Mouse (Mus musculus): ENCODE measurements around the gene Kcnrg. TPM values are rescaled to one million over a fixed set of nuclear protein-coding genes. Genes with fewer than 3 reads are reported as not detected.

Kcnrg gene
- polyA plus RNA-seq, 1 experiment = 0.30 TPM

GRCm38 (mm10) chr14:61575941-61576340 is 31.3 kb upstream of the Kcnrg start:
- Histone ChIP-seq H3K4me1 (ENCODE audit: control insufficient read depth, insufficient read depth, low read length) (peaks cover 8% of the 10 kb centered on the region), H3K36me3 (ENCODE audit: control insufficient read depth, insufficient read depth, low read length) (no peaks in the 10 kb centered on the region), H3K27ac (ENCODE audit: control insufficient read depth, insufficient read depth, low read depth, low read length) (peak overlapping the region; percentile 84), H3K4me3 (ENCODE audit: control insufficient read depth, low read depth, low read length) (no peak overlapping the region), H3K27me3 (ENCODE audit: control insufficient read depth, insufficient read depth, low read length) (no peaks in the 10 kb centered on the region)
- TF ChIP-seq POLR2A (IDR thresholded peaks at IDR 0.05; ENCODE audit: control insufficient read depth, low read depth, low read length) (no peak), CTCF (IDR thresholded peaks at IDR 0.05; ENCODE audit: control insufficient read depth, insufficient read depth, insufficient replicate concordance, low read depth, low read length) (no peak)

DNA sequence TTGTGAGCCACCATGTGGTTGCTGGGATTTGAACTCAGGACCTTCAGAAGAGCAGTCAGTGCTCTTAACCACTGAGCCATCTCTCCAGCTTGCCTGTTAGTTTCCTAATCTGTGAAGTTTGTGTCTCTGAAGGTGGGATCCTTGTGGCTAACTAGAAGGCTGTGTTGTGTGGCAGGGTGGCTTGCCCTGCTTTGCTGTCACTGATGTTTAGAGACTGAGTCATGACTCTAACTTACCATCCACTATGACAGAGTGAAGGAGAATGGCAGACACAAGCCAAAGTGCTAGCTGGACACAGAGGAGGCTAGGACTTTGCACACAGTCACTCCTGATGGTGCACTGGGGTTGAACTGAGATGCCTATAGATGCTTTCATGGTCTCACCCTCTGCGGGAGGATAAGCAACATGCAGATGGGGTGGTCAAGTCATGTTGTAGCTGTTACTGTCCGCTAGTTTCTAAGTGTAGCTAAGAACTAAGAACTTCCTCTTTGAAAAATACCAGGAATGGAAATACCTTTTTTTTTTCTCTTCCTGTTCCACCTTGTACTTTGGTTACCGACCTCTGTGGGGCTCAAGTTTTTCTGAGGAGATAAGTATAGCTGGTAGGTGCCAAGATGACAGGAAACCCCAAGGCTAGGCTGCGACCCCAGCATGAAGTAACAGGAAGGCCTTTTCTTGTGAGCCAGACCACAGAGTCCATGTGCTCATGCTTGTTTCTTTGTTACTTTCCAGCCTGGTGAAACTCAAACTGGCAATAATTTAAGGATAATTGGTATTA is 17.8 kb upstream of the Kcnrg start:
- H3K4me1 ChIP-seq (ENCODE audit: control insufficient read depth, insufficient read depth, low read length) = no peaks in the 10 kb centered on the region
- no peaks in the 10 kb centered on the region for H3K27me3 ChIP-seq (ENCODE audit: control insufficient read depth, insufficient read depth, low read length)
- H3K4me3 ChIP-seq (ENCODE audit: control insufficient read depth, low read depth, low read length) = no peak overlapping the region
- TF ChIP-seq POLR2A (IDR thresholded peaks at IDR 0.05; ENCODE audit: control insufficient read depth, low read depth, low read length) = no peak
- no peak for TF ChIP-seq CTCF (IDR thresholded peaks at IDR 0.05; ENCODE audit: control insufficient read depth, insufficient read depth, insufficient replicate concordance, low read depth, low read length)
- no peaks in the 10 kb centered on the region for H3K36me3 ChIP-seq (ENCODE audit: control insufficient read depth, insufficient read depth, low read length)
- H3K27ac ChIP-seq (ENCODE audit: control insufficient read depth, insufficient read depth, low read depth, low read length) = no peak overlapping the region

- no peaks in the 10 kb centered on the region for H3K36me3 ChIP-seq (ENCODE audit: control insufficient read depth, insufficient read depth, low read length)
- no peak overlapping the region for H3K27ac ChIP-seq (ENCODE audit: control insufficient read depth, insufficient read depth, low read depth, low read length)
- TF ChIP-seq POLR2A (IDR thresholded peaks at IDR 0.05; ENCODE audit: control insufficient read depth, low read depth, low read length) (no peak), CTCF (IDR thresholded peaks at IDR 0.05; ENCODE audit: control insufficient read depth, insufficient read depth, insufficient replicate concordance, low read depth, low read length) (no peak)
- H3K4me1 ChIP-seq (ENCODE audit: control insufficient read depth, insufficient read depth, low read length) = peaks cover 6% of the 10 kb centered on the region
- H3K27me3 ChIP-seq (ENCODE audit: control insufficient read depth, insufficient read depth, low read length) = no peaks in the 10 kb centered on the region
- no peak overlapping the region for H3K4me3 ChIP-seq (ENCODE audit: control insufficient read depth, low read depth, low read length)
These were observed 10.4 kb upstream of the Kcnrg start for GRCm38 (mm10) chr14:61596719-61597426.

GRCm38 (mm10) chr14:61597968-61598367 is 9.3 kb upstream of the Kcnrg start, which contains the start of gene Trim13:
TSS of gene Trim13 (plus strand) at chr14:61598247.
- Histone ChIP-seq H3K4me1 (ENCODE audit: control insufficient read depth, insufficient read depth, low read length) (peaks cover 6% of the 10 kb centered on the region), H3K27ac (ENCODE audit: control insufficient read depth, insufficient read depth, low read depth, low read length) (peak within 1 kb of the TSS; percentile 93), H3K36me3 (ENCODE audit: control insufficient read depth, insufficient read depth, low read length) (no peaks in the 10 kb centered on the region), H3K4me3 (ENCODE audit: control insufficient read depth, low read depth, low read length) (peak within 1 kb of the TSS; percentile 91), H3K27me3 (ENCODE audit: control insufficient read depth, insufficient read depth, low read length) (no peaks in the 10 kb centered on the region)
- peak; percentile 53 for TF ChIP-seq POLR2A (IDR thresholded peaks at IDR 0.05; ENCODE audit: control insufficient read depth, low read depth, low read length)
- TF ChIP-seq CTCF (IDR thresholded peaks at IDR 0.05; ENCODE audit: control insufficient read depth, insufficient read depth, insufficient replicate concordance, low read depth, low read length) = no peak

GRCm38 (mm10) chr14:61599057-61599806 is 8.0 kb upstream of the Kcnrg start:
- Histone ChIP-seq H3K27me3 (ENCODE audit: control insufficient read depth, insufficient read depth, low read length) (no peaks in the 10 kb centered on the region), H3K36me3 (ENCODE audit: control insufficient read depth, insufficient read depth, low read length) (no peaks in the 10 kb centered on the region), H3K4me3 (ENCODE audit: control insufficient read depth, low read depth, low read length) (peak overlapping the region; percentile 90), H3K27ac (ENCODE audit: control insufficient read depth, insufficient read depth, low read depth, low read length) (peak overlapping the region; percentile 44), H3K4me1 (ENCODE audit: control insufficient read depth, insufficient read depth, low read length) (peaks cover 6% of the 10 kb centered on the region)
- peak; percentile 41 for TF ChIP-seq POLR2A (IDR thresholded peaks at IDR 0.05; ENCODE audit: control insufficient read depth, low read depth, low read length)
- TF ChIP-seq CTCF (IDR thresholded peaks at IDR 0.05; ENCODE audit: control insufficient read depth, insufficient read depth, insufficient replicate concordance, low read depth, low read length) = no peak

GRCm38 (mm10) chr14:61601348-61601747 is 5.9 kb upstream of the Kcnrg start:
- Histone ChIP-seq H3K4me3 (ENCODE audit: control insufficient read depth, low read depth, low read length) (no peak overlapping the region), H3K27ac (ENCODE audit: control insufficient read depth, insufficient read depth, low read depth, low read length) (no peak overlapping the region), H3K4me1 (ENCODE audit: control insufficient read depth, insufficient read depth, low read length) (peaks cover 6% of the 10 kb centered on the region), H3K36me3 (ENCODE audit: control insufficient read depth, insufficient read depth, low read length) (no peaks in the 10 kb centered on the region), H3K27me3 (ENCODE audit: control insufficient read depth, insufficient read depth, low read length) (no peaks in the 10 kb centered on the region)
- TF ChIP-seq POLR2A (IDR thresholded peaks at IDR 0.05; ENCODE audit: control insufficient read depth, low read depth, low read length) (no peak), CTCF (IDR thresholded peaks at IDR 0.05; ENCODE audit: control insufficient read depth, insufficient read depth, insufficient replicate concordance, low read depth, low read length) (no peak)
